Mouse (Mus musculus): Measurements from ENCODE around the gene Acadl.

Acadl gene

GRCm38 (mm10) chr1:66838184-66839042, 24.7 kb downstream of the Acadl start:
- peak; percentile 70 to 88 for DNase-seq

- DNase-seq = peak in 1 of 2 experiments; percentile 57
These were observed 25.9 kb downstream of the Acadl start for GRCm38 (mm10) chr1:66837207-66837606.

GRCm38 (mm10) chr1:66832636-66833165, 30.4 kb downstream of the Acadl start:
- peak; percentile 58 to 81 for DNase-seq

- DNase-seq = peak; percentile 55 to 62
These were observed 31.1 kb downstream of the Acadl start for GRCm38 (mm10) chr1:66831824-66832600.

GRCm38 (mm10) chr1:66829400-66830080, 33.5 kb downstream of the Acadl start:
- DNase-seq = peak in 1 of 2 experiments; percentile 47

GRCm38 (mm10) chr1:66821966-66822365, 41.1 kb downstream of the Acadl start:
- no peak for DNase-seq

- no peak for DNase-seq
These were observed 42.8 kb downstream of the Acadl start for GRCm38 (mm10) chr1:66820241-66820640.

GRCm38 (mm10) chr1:66817865-66818315, 45.2 kb downstream of the Acadl start:
- no peak for DNase-seq

GRCm38 (mm10) chr1:66817453-66817839, 45.6 kb downstream of the Acadl start, which contains the start of gene Kansl1l:
Gene Kansl1l, minus strand, starts transcription at chr1:66817562.
- peak; percentile 92 to 95 for DNase-seq

- peak; percentile 77 to 89 for DNase-seq
These were observed 46.1 kb downstream of the Acadl start for GRCm38 (mm10) chr1:66816837-66817452.

- DNase-seq = peak; percentile 72 to 80
These were observed 46.9 kb downstream of the Acadl start for GRCm38 (mm10) chr1:66815941-66816777.

GRCm38 (mm10) chr1:66814756-66815155, 48.3 kb downstream of the Acadl start:
- DNase-seq = no peak

- no peak for DNase-seq
These were observed 49.9 kb downstream of the Acadl start for GRCm38 (mm10) chr1:66813191-66813590.

- no peak for DNase-seq
These were observed 56.3 kb downstream of the Acadl start for GRCm38 (mm10) chr1:66806821-66807220.

GRCm38 (mm10) chr1:66805408-66805807, 57.7 kb downstream of the Acadl start:
- DNase-seq = no peak

- DNase-seq = no peak
These were observed 58.4 kb downstream of the Acadl start for GRCm38 (mm10) chr1:66804710-66805109.

GRCm38 (mm10) chr1:66797962-66798361, 65.1 kb downstream of the Acadl start:
- DNase-seq = no peak

- DNase-seq = no peak
These were observed 70.1 kb downstream of the Acadl start for GRCm38 (mm10) chr1:66792838-66793466.

GRCm38 (mm10) chr1:66782296-66782695, 80.8 kb downstream of the Acadl start:
- DNase-seq = no peak

GRCm38 (mm10) chr1:66781027-66781426, 82.0 kb downstream of the Acadl start:
- no peak for DNase-seq

Data from kidney, adult 8-10 months (tissue).